ENCODE assay signal across 29 mouse cellular contexts in the genomic region with DNA sequence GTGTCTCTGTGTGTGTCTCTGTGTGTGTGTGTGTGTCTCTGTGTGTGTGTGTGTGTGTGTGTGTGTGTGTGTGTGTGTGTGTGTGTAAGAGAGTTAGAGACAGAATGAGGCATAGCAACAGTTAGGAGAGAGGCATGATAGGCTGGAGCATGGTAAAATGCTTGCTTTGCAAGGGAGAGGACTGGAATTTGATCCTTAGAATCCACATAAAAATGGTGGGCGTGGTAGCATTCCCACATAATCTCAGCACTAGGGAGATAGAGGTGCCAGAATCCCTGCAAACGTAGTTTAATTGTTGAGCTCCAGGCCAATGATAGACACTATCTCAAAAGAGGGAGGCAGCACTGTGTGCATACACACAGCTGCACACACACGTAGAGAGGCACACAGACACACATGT. TPM values are rescaled to one million over a fixed set of nuclear protein-coding genes. Genes with fewer than 3 reads are reported as not detected.
DNase-seq lines count a peak whose midpoint lies in the region; ATAC-seq and TF ChIP-seq lines count a peak whose summit lies in the region.
"Had no signal": no experiment of that assay in that cellular context is flagged by ENCODE, and none has a peak within 500 bp of the region (broad histone marks: within the 10 kb centered on the region; RNA-seq: fewer than 3 reads in every experiment).

No protein-coding gene starts in this region.

- H3K4me2 ChIP-seq in kidney, embryonic 14.5 days (replicated peaks; ENCODE audit: low read depth, low read length): no peak overlapping the region
- H3K4me2 ChIP-seq in intestine, embryonic 15.5 days (replicated peaks): no peak overlapping the region
- H3K4me2 ChIP-seq in limb, embryonic 12.5 days: no peak overlapping the region
- H3K4me2 ChIP-seq: embryonic facial prominence, embryonic 13.5 days; heart, embryonic 12.5 days; liver, embryonic 11.5 days; lung, embryonic 15.5 days; midbrain, embryonic 11.5 days; neural tube, embryonic 12.5 days had no signal

- H3K9ac ChIP-seq in kidney, embryonic 14.5 days (ENCODE audit: low read depth, low read length): no peak overlapping the region
- no peak overlapping the region for H3K9ac ChIP-seq in intestine, embryonic 15.5 days
- H3K9ac ChIP-seq in limb, embryonic 12.5 days (replicated peaks): peak overlapping the region; percentile 23; the same call in 1 of the 2 replicates
- H3K9ac ChIP-seq: embryonic facial prominence, embryonic 13.5 days; forebrain, postnatal 0 days; heart, embryonic 12.5 days; lung, embryonic 15.5 days; neural tube, embryonic 12.5 days had no signal

- WGBS in kidney, adult 2 months: 55% methylated on average over 3 of the region's 3 CpGs
- WGBS in kidney, embryonic 14.5 days: 35% methylated on average over 3 of the region's 3 CpGs
- 30% methylated on average over 3 of the region's 3 CpGs for WGBS in intestine, embryonic 15.5 days
- 31% methylated on average over 3 of the region's 3 CpGs for WGBS in limb, embryonic 12.5 days

- peak; percentile 12 for DNase-seq in kidney, adult 2 months
- DNase-seq in ZHBTc4 (ENCODE audit: low read depth, low spot score): peak; percentile 66
- no peak for DNase-seq in thymus, postnatal 4 days
- DNase-seq in adrenal gland, postnatal 4 days (ENCODE audit: low spot score in 2 of 2): no peak
- DNase-seq: adrenal gland, adult 8-10 months; cerebellum, adult 8-10 months; cerebellum, postnatal 25 days; forebrain, postnatal 0 days; gastrocnemius, postnatal 10 days; heart, postnatal 10 days; lung, postnatal 36 days; right cerebral cortex, postnatal 4 days had no signal

- H3K4me1 ChIP-seq in kidney, adult 2 months (ENCODE audit: control insufficient read depth, insufficient read depth, low read length): no peaks in the 10 kb centered on the region
- H3K4me1 ChIP-seq in kidney, embryonic 14.5 days (ENCODE audit: control insufficient read depth, insufficient read depth, low read length): peaks cover 21% of the 10 kb centered on the region
- peaks cover 20% of the 10 kb centered on the region for H3K4me1 ChIP-seq in intestine, embryonic 15.5 days (replicated peaks)
- H3K4me1 ChIP-seq in limb, embryonic 12.5 days (replicated peaks): peaks cover 79% of the 10 kb centered on the region

- ATAC-seq in kidney, embryonic 14.5 days (ENCODE audit: low FRiP score, low TSS enrichment): no peak
- peak; percentile 69 for ATAC-seq in intestine, embryonic 15.5 days
- no peak for ATAC-seq in limb, embryonic 12.5 days (ENCODE audit: insufficient number of reproducible peaks, insufficient read depth, low FRiP score, low TSS enrichment, low read depth)
- no peak for ATAC-seq in monocyte, adult 5-6 weeks (replicated peaks; ENCODE audit: insufficient number of reproducible peaks, low FRiP score, low TSS enrichment, poor library complexity, severe bottlenecking)
- ATAC-seq: CD4-positive, CD25-positive, alpha-beta regulatory T cell, adult 4 months; forebrain, postnatal 0 days; hindbrain, embryonic 16.5 days; midbrain, embryonic 16.5 days had no signal

- no peaks in the 10 kb centered on the region for H3K9me3 ChIP-seq in kidney, embryonic 14.5 days (ENCODE audit: control insufficient read depth, low read length)
- H3K9me3 ChIP-seq in intestine, embryonic 15.5 days: no peaks in the 10 kb centered on the region
- H3K9me3 ChIP-seq in limb, embryonic 12.5 days: no peaks in the 10 kb centered on the region
- H3K9me3 ChIP-seq: embryonic facial prominence, embryonic 13.5 days; heart, embryonic 12.5 days; lung, embryonic 15.5 days; neural tube, embryonic 12.5 days had no signal

- no peak overlapping the region for H3K4me3 ChIP-seq in kidney, adult 2 months (ENCODE audit: insufficient read depth, low read depth, low read length)
- H3K4me3 ChIP-seq in kidney, embryonic 14.5 days (ENCODE audit: low read length): no peak overlapping the region
- H3K4me3 ChIP-seq in intestine, embryonic 15.5 days (replicated peaks): no peak overlapping the region
- no peak overlapping the region for H3K4me3 ChIP-seq in limb, embryonic 12.5 days (replicated peaks)
- H3K4me3 ChIP-seq: embryonic facial prominence, embryonic 13.5 days; heart, embryonic 12.5 days; lung, embryonic 15.5 days; myocyte; neural tube, embryonic 12.5 days had no signal

- H3K36me3 ChIP-seq in kidney, adult 2 months (ENCODE audit: control insufficient read depth, insufficient read depth, low read length): no peaks in the 10 kb centered on the region
- H3K36me3 ChIP-seq in kidney, embryonic 14.5 days (ENCODE audit: control insufficient read depth, insufficient read depth, low read length): no peaks in the 10 kb centered on the region
- no peaks in the 10 kb centered on the region for H3K36me3 ChIP-seq in intestine, embryonic 15.5 days
- no peaks in the 10 kb centered on the region for H3K36me3 ChIP-seq in limb, embryonic 12.5 days
- H3K36me3 ChIP-seq: embryonic facial prominence, embryonic 13.5 days; heart, embryonic 12.5 days; lung, embryonic 15.5 days; neural tube, embryonic 12.5 days had no signal

- TF ChIP-seq CTCF in kidney, adult 2 months (conservative IDR thresholded peaks at IDR 0.05; ENCODE audit: insufficient read depth, insufficient read length, low read depth, low read length): no peak

- H3K27me3 ChIP-seq in kidney, adult 2 months (replicated peaks; ENCODE audit: control insufficient read depth, insufficient read depth, low read length): no peaks in the 10 kb centered on the region
- H3K27me3 ChIP-seq in kidney, embryonic 14.5 days (ENCODE audit: control insufficient read depth, insufficient read depth, low read length): no peaks in the 10 kb centered on the region
- H3K27me3 ChIP-seq in intestine, embryonic 15.5 days (replicated peaks): no peaks in the 10 kb centered on the region
- peaks cover 6% of the 10 kb centered on the region for H3K27me3 ChIP-seq in limb, embryonic 12.5 days
- H3K27me3 ChIP-seq: embryonic facial prominence, embryonic 13.5 days had no signal

- H3K27ac ChIP-seq in kidney, adult 2 months (ENCODE audit: insufficient read depth, low read depth, low read length): no peak overlapping the region
- no peak overlapping the region for H3K27ac ChIP-seq in kidney, embryonic 14.5 days (ENCODE audit: low read depth, low read length)
- H3K27ac ChIP-seq in intestine, embryonic 15.5 days: no peak overlapping the region
- peak overlapping the region; percentile 75 for H3K27ac ChIP-seq in limb, embryonic 12.5 days
- H3K27ac ChIP-seq: embryonic facial prominence, embryonic 13.5 days; lung, embryonic 15.5 days; neural tube, embryonic 12.5 days had no signal

- no peak for TF ChIP-seq POLR2A in kidney, adult 2 months (IDR thresholded peaks at IDR 0.05; ENCODE audit: low read depth, low read length)

RNA-seq across cellular contexts. Expression of a gene that starts 6.5 kb away (rescaled TPM):
- 0.18 TPM in 1 of 2 replicates, not detected in the other for polyA plus RNA-seq in kidney, adult 2 months (2012; rRNA removed)
- 0.09 and 0.57 TPM in 2 replicates for polyA plus RNA-seq in kidney, embryonic 14.5 days (2014; fragmentation: Nextera tagmentation; extraction: Ambion mirVana)
- polyA plus RNA-seq in intestine, embryonic 15.5 days (2015; fragmentation: Nextera tagmentation; extraction: Ambion mirVana): 0.09 TPM in 1 of 2 replicates, not detected in the other
- 0.19 and 0.42 TPM in 2 replicates for polyA plus RNA-seq in limb, embryonic 12.5 days (2016; fragmentation: Nextera tagmentation; extraction: Ambion mirVana)
- not detected in 3 replicates for total RNA-seq in monocyte, adult 5-6 weeks (2017)
- total RNA-seq in adrenal gland, postnatal 4 days (2021): under 1 TPM in 1 of 2 experiments, not detected in 1; 0.87 TPM
- total RNA-seq: gastrocnemius, postnatal 10 days; heart, postnatal 10 days; hematopoietic stem cell, adult 5-6 weeks; megakaryocyte, adult 5-6 weeks had no signal
- polyA plus RNA-seq: CD4-positive, CD25-positive, alpha-beta regulatory T cell, adult 4 months; embryonic facial prominence, embryonic 13.5 days; heart, embryonic 12.5 days; liver, embryonic 11.5 days; liver, embryonic 16.5 days; myocyte had no signal

Comparison
In these comparisons a context has a peak if more than half of its experiments do, and no peak if none do; other contexts are left out.
1. DNase-seq: peak in kidney, adult 2 months (single experiment) and ZHBTc4 (single experiment); none in thymus, postnatal 4 days (single experiment) and adrenal gland, postnatal 4 days (0 of 2).